Mouse (Mus musculus): ENCODE data around the gene Fam78a. TPM values are rescaled to one million over a fixed set of nuclear protein-coding genes. Genes with fewer than 3 reads are reported as not detected.

Gene Fam78a
- polyA plus RNA-seq, 1 experiment = 33.1 TPM

GRCm38 (mm10) chr2:32038661-32039081 lies 46.0 kb downstream of the Fam78a start:
- WGBS = 54% methylated on average over 8 of the region's 8 CpGs
- peak overlapping the region; percentile 37; the same call in 1 of the 2 replicates for H3K27ac ChIP-seq (ENCODE audit: insufficient read depth, low read length)

GRCm38 (mm10) chr2:32037279-32037858 lies 47.3 kb downstream of the Fam78a start:
- DNase-seq (ENCODE audit: low read depth in 1 of 2, low spot score in 2 of 2) = no peak
- Histone ChIP-seq H3K36me3 (ENCODE audit: control insufficient read depth, insufficient read depth, low read length) (peaks cover 27% of the 10 kb centered on the region), H3K4me3 (ENCODE audit: extremely low read depth, insufficient read depth, insufficient read length) (no peak overlapping the region), H3K27me3 (ENCODE audit: control insufficient read depth, insufficient read depth, low read length) (no peaks in the 10 kb centered on the region), H3K4me1 (ENCODE audit: control insufficient read depth, insufficient read depth, insufficient read length) (peaks cover 2% of the 10 kb centered on the region; the same call in 1 of the 2 replicates), H3K27ac (ENCODE audit: insufficient read depth, low read length) (peak overlapping the region; percentile 48; the same call in 1 of the 2 replicates)
- 27% methylated on average over 6 of the region's 6 CpGs for WGBS
- TF ChIP-seq CTCF (IDR thresholded peaks at IDR 0.05; ENCODE audit: extremely low read depth, insufficient read depth, insufficient read length, insufficient replicate concordance) = no peak
- no peak for TF ChIP-seq POLR2A (IDR thresholded peaks at IDR 0.05; ENCODE audit: low read depth, low read length)

More at GRCm38 (mm10) chr2:32038661-32039081, 46.0 kb downstream of the Fam78a start:
- Histone ChIP-seq H3K36me3 (ENCODE audit: control insufficient read depth, insufficient read depth, low read length) (peaks cover 19% of the 10 kb centered on the region), H3K4me1 (ENCODE audit: control insufficient read depth, insufficient read depth, insufficient read length) (peaks cover 2% of the 10 kb centered on the region; the same call in 1 of the 2 replicates), H3K4me3 (ENCODE audit: extremely low read depth, insufficient read depth, insufficient read length) (no peak overlapping the region), H3K27me3 (ENCODE audit: control insufficient read depth, insufficient read depth, low read length) (no peaks in the 10 kb centered on the region)
- DNase-seq (ENCODE audit: low read depth in 1 of 2, low spot score in 2 of 2) = no peak
- TF ChIP-seq CTCF (IDR thresholded peaks at IDR 0.05; ENCODE audit: extremely low read depth, insufficient read depth, insufficient read length, insufficient replicate concordance) (no peak), POLR2A (IDR thresholded peaks at IDR 0.05; ENCODE audit: low read depth, low read length) (no peak)

GRCm38 (mm10) chr2:32034206-32034605 lies 50.5 kb downstream of the Fam78a start:
- H3K4me3 ChIP-seq (ENCODE audit: extremely low read depth, insufficient read depth, insufficient read length) = no peak overlapping the region
- H3K27me3 ChIP-seq (ENCODE audit: control insufficient read depth, insufficient read depth, low read length) = no peaks in the 10 kb centered on the region
- peaks cover 36% of the 10 kb centered on the region for H3K36me3 ChIP-seq (ENCODE audit: control insufficient read depth, insufficient read depth, low read length)
- peak overlapping the region; percentile 45 for H3K27ac ChIP-seq (ENCODE audit: insufficient read depth, low read length)
- no peak for DNase-seq (ENCODE audit: low read depth in 1 of 2, low spot score in 2 of 2)
- TF ChIP-seq CTCF (IDR thresholded peaks at IDR 0.05; ENCODE audit: extremely low read depth, insufficient read depth, insufficient read length, insufficient replicate concordance) (no peak), POLR2A (IDR thresholded peaks at IDR 0.05; ENCODE audit: low read depth, low read length) (no peak)
- peaks cover 2% of the 10 kb centered on the region; the same call in 1 of the 2 replicates for H3K4me1 ChIP-seq (ENCODE audit: control insufficient read depth, insufficient read depth, insufficient read length)
- WGBS = 81% methylated on average over 6 of the region's 6 CpGs

- Histone ChIP-seq H3K27ac (ENCODE audit: insufficient read depth, low read length) (peak overlapping the region; percentile 12; the same call in 1 of the 2 replicates), H3K4me1 (ENCODE audit: control insufficient read depth, insufficient read depth, insufficient read length) (peaks cover 2% of the 10 kb centered on the region; the same call in 1 of the 2 replicates), H3K27me3 (ENCODE audit: control insufficient read depth, insufficient read depth, low read length) (no peaks in the 10 kb centered on the region), H3K36me3 (ENCODE audit: control insufficient read depth, insufficient read depth, low read length) (peaks cover 34% of the 10 kb centered on the region), H3K4me3 (ENCODE audit: extremely low read depth, insufficient read depth, insufficient read length) (no peak overlapping the region)
- TF ChIP-seq CTCF (IDR thresholded peaks at IDR 0.05; ENCODE audit: extremely low read depth, insufficient read depth, insufficient read length, insufficient replicate concordance) (no peak), POLR2A (IDR thresholded peaks at IDR 0.05; ENCODE audit: low read depth, low read length) (no peak)
- no peak for DNase-seq (ENCODE audit: low read depth in 1 of 2, low spot score in 2 of 2)
- WGBS = 86% methylated on average over 6 of the region's 6 CpGs
Measured at GRCm38 (mm10) chr2:32033436-32033835, 51.2 kb downstream of the Fam78a start.

- Histone ChIP-seq H3K36me3 (ENCODE audit: control insufficient read depth, insufficient read depth, low read length) (peaks cover 49% of the 10 kb centered on the region), H3K4me3 (ENCODE audit: extremely low read depth, insufficient read depth, insufficient read length) (no peak overlapping the region), H3K4me1 (ENCODE audit: control insufficient read depth, insufficient read depth, insufficient read length) (no peaks in the 10 kb centered on the region), H3K27ac (ENCODE audit: insufficient read depth, low read length) (no peak overlapping the region), H3K27me3 (ENCODE audit: control insufficient read depth, insufficient read depth, low read length) (no peaks in the 10 kb centered on the region)
- DNase-seq (ENCODE audit: low read depth in 1 of 2, low spot score in 2 of 2) = no peak
- 73% methylated on average over 3 of the region's 3 CpGs for WGBS
- TF ChIP-seq POLR2A (IDR thresholded peaks at IDR 0.05; ENCODE audit: low read depth, low read length) (no peak), CTCF (IDR thresholded peaks at IDR 0.05; ENCODE audit: extremely low read depth, insufficient read depth, insufficient read length, insufficient replicate concordance) (no peak)
Measured at GRCm38 (mm10) chr2:32029636-32030035, 55.0 kb downstream of the Fam78a start.

GRCm38 (mm10) chr2:32024372-32024771 lies 60.3 kb downstream of the Fam78a start:
- Histone ChIP-seq H3K36me3 (ENCODE audit: control insufficient read depth, insufficient read depth, low read length) (peaks cover 37% of the 10 kb centered on the region), H3K27ac (ENCODE audit: insufficient read depth, low read length) (no peak overlapping the region), H3K4me3 (ENCODE audit: extremely low read depth, insufficient read depth, insufficient read length) (no peak overlapping the region), H3K4me1 (ENCODE audit: control insufficient read depth, insufficient read depth, insufficient read length) (no peaks in the 10 kb centered on the region), H3K27me3 (ENCODE audit: control insufficient read depth, insufficient read depth, low read length) (no peaks in the 10 kb centered on the region)
- TF ChIP-seq CTCF (IDR thresholded peaks at IDR 0.05; ENCODE audit: extremely low read depth, insufficient read depth, insufficient read length, insufficient replicate concordance) (no peak), POLR2A (IDR thresholded peaks at IDR 0.05; ENCODE audit: low read depth, low read length) (no peak)
- no peak for DNase-seq (ENCODE audit: low read depth in 1 of 2, low spot score in 2 of 2)
- 96% methylated on average over 4 of the region's 4 CpGs for WGBS

- no peak for TF ChIP-seq POLR2A (IDR thresholded peaks at IDR 0.05; ENCODE audit: low read depth, low read length)
- no peak for TF ChIP-seq CTCF (IDR thresholded peaks at IDR 0.05; ENCODE audit: extremely low read depth, insufficient read depth, insufficient read length, insufficient replicate concordance)
- Histone ChIP-seq H3K27ac (ENCODE audit: insufficient read depth, low read length) (no peak overlapping the region), H3K4me3 (ENCODE audit: extremely low read depth, insufficient read depth, insufficient read length) (no peak overlapping the region), H3K4me1 (ENCODE audit: control insufficient read depth, insufficient read depth, insufficient read length) (no peaks in the 10 kb centered on the region), H3K27me3 (ENCODE audit: control insufficient read depth, insufficient read depth, low read length) (no peaks in the 10 kb centered on the region), H3K36me3 (ENCODE audit: control insufficient read depth, insufficient read depth, low read length) (peaks cover 41% of the 10 kb centered on the region)
- no peak for DNase-seq (ENCODE audit: low read depth in 1 of 2, low spot score in 2 of 2)
- WGBS = 93% methylated on average over 5 of the region's 5 CpGs
Measured at GRCm38 (mm10) chr2:32020229-32020628, 64.4 kb downstream of the Fam78a start.

Measured in spleen, adult 2 months (tissue).